Mouse (Mus musculus) bone marrow, adult 2 months (tissue): ENCODE results near the gene Il15ra.

Source experiments
- CTCF ChIP-seq: fragments of 200-500 bp; IDR thresholded peaks from 2 replicates; pipeline ENCODE4 v1.5.1; 2011; ENCODE audit warnings: low read length, control low read depth; ENCODE audit not compliant: control insufficient read depth, insufficient read depth
- POLR2A ChIP-seq: fragments of 200-500 bp; IDR thresholded peaks from 2 replicates; pipeline ENCODE4 v1.6.1; 2011; ENCODE audit warnings: low read depth, mild to moderate bottlenecking, control low read depth, low read length, borderline replicate concordance; ENCODE audit not compliant: control insufficient read depth

- peak; percentile 61 for TF ChIP-seq POLR2A
- no peak for TF ChIP-seq CTCF
Observed at GRCm38 (mm10) chr2:11777091-11778068, 72.3 kb downstream of the Il15ra start, which contains the start of the genes Fbh1 and Ankrd16.
